Mouse (Mus musculus): Measurements from ENCODE around the gene Serpina6.
"Not testable (repeated sequence)": the region's sequence is repeated elsewhere in the genome, so short reads cannot be mapped to it uniquely, and the experiment has no call there.

The Serpina6 gene

GRCm38 (mm10) chr12:103656848-103657626 is at the start of gene Serpina6:
Gene Serpina6 (minus strand): TSS chr12:103657212.
- DNase-seq = no peak

GRCm38 (mm10) chr12:103706113-103706512 is 49.1 kb upstream of the Serpina6 start:
- no peak for DNase-seq

GRCm38 (mm10) chr12:103705547-103705946 is 48.5 kb upstream of the Serpina6 start:
- DNase-seq = no peak

- DNase-seq = no peak
Observed at GRCm38 (mm10) chr12:103700144-103700750, 43.2 kb upstream of the Serpina6 start.

GRCm38 (mm10) chr12:103695429-103695828 is 38.4 kb upstream of the Serpina6 start, which contains the start of gene Serpina1f:
Gene Serpina1f (minus strand): TSS chr12:103695529.
- DNase-seq = no peak

- no peak for DNase-seq
Observed at GRCm38 (mm10) chr12:103688221-103688814, 31.3 kb upstream of the Serpina6 start.

GRCm38 (mm10) chr12:103687021-103687420 is 30.0 kb upstream of the Serpina6 start:
- DNase-seq = no peak

GRCm38 (mm10) chr12:103686050-103686449 is 29.0 kb upstream of the Serpina6 start:
- no peak for DNase-seq

GRCm38 (mm10) chr12:103685386-103685785 is 28.4 kb upstream of the Serpina6 start:
- DNase-seq = no peak

- DNase-seq = no peak
Observed at GRCm38 (mm10) chr12:103683775-103684174, 26.8 kb upstream of the Serpina6 start.

- no peak for DNase-seq
Observed at GRCm38 (mm10) chr12:103681739-103682138, 24.7 kb upstream of the Serpina6 start.

- DNase-seq = no peak
Observed at GRCm38 (mm10) chr12:103681169-103681568, 24.2 kb upstream of the Serpina6 start.

- not testable (repeated sequence) for DNase-seq
Observed at GRCm38 (mm10) chr12:103679853-103680252, 22.8 kb upstream of the Serpina6 start.

- no peak for DNase-seq
Observed at GRCm38 (mm10) chr12:103676039-103676438, 19.0 kb upstream of the Serpina6 start, which contains the start of gene Serpina16. Gene Serpina16 (minus strand): TSS chr12:103676139.

GRCm38 (mm10) chr12:103673179-103673578 is 16.2 kb upstream of the Serpina6 start:
- DNase-seq = no peak

GRCm38 (mm10) chr12:103671483-103671882 is 14.5 kb upstream of the Serpina6 start:
- DNase-seq = no peak

GRCm38 (mm10) chr12:103670964-103671363 is 14.0 kb upstream of the Serpina6 start:
- no peak for DNase-seq

GRCm38 (mm10) chr12:103670344-103670743 is 13.3 kb upstream of the Serpina6 start:
- DNase-seq = peak; percentile 24

GRCm38 (mm10) chr12:103665286-103665685 is 8.3 kb upstream of the Serpina6 start:
- no peak for DNase-seq

- DNase-seq = not testable (repeated sequence)
Observed at GRCm38 (mm10) chr12:103662053-103662452, 5.0 kb upstream of the Serpina6 start.

GRCm38 (mm10) chr12:103660076-103660475 is 3.1 kb upstream of the Serpina6 start:
- no peak for DNase-seq

- no peak for DNase-seq
Observed at GRCm38 (mm10) chr12:103659171-103659570, 2.2 kb upstream of the Serpina6 start.

- no peak for DNase-seq
Observed at GRCm38 (mm10) chr12:103657991-103658390, 979 bp upstream of the Serpina6 start.
